Mouse (Mus musculus) hindbrain, embryonic 15.5 days (tissue): ENCODE data around the gene Hmcn2. TPM values are rescaled to one million over a fixed set of nuclear protein-coding genes. Genes with fewer than 3 reads are reported as not detected.

Source experiments
- ATAC-seq: fragments of 200-750 bp; cut with Nextera tagmentation; 2 replicates; pipeline ENCODE4 v1.8.0; 2017; ENCODE audit warnings: low read depth, moderate number of reproducible peaks, moderate TSS enrichment; ENCODE audit not compliant: low FRiP score
- H3K27ac ChIP-seq: fragments of 300-500 bp; sonication (generic); replicated peaks from 2 replicates; pipeline ENCODE4 v1.5.1; 2015; ENCODE audit warnings: mild to moderate bottlenecking, inconsistent platforms
- H3K27me3 ChIP-seq: fragments of 300-500 bp; sonication (generic); 2 replicates; pipeline ENCODE4 v1.6.1; 2015; ENCODE audit warnings: control low read depth, inconsistent platforms
- H3K36me3 ChIP-seq: fragments of 300-500 bp; sonication (generic); 2 replicates; pipeline ENCODE4 v1.6.1; 2015; ENCODE audit warnings: control low read depth, inconsistent platforms
- H3K4me1 ChIP-seq: fragments of 300-500 bp; sonication (generic); replicated peaks from 2 replicates; pipeline ENCODE4 v1.6.1; 2015; ENCODE audit warnings: control low read depth, inconsistent platforms
- H3K4me2 ChIP-seq: fragments of 300-500 bp; sonication (generic); 2 replicates; pipeline ENCODE4 v1.6.1; 2015; ENCODE audit warnings: moderate library complexity, mild to moderate bottlenecking, inconsistent platforms
- H3K4me3 ChIP-seq: fragments of 300-500 bp; sonication (generic); 2 replicates; pipeline ENCODE4 v1.5.1; 2015; ENCODE audit warnings: mild to moderate bottlenecking, inconsistent platforms
- H3K9ac ChIP-seq: fragments of 300-500 bp; sonication (generic); 2 replicates; pipeline ENCODE4 v1.6.1; 2015; ENCODE audit warnings: inconsistent platforms
- H3K9me3 ChIP-seq: fragments of 300-500 bp; sonication (generic); 2 replicates; pipeline ENCODE4 v1.6.1; 2016; ENCODE audit warnings: control low read depth, inconsistent platforms
- WGBS: fragments of 180-500 bp; shearing (Covaris S2); methylation state at CpG from one replicate; pipeline ENCODE4 v1.1.7; 2015; 5-methylcytosine and 5-hydroxymethylcytosine counted together
- polyA plus RNA-seq: library from polyadenylated mRNA; unstranded; fragments of >200 nt; fragmentation: Nextera tagmentation; extraction: Ambion mirVana; gene quantifications from 2 replicates; pipeline ENCODE4 v1.2.1, GENCODE M21; 2015

The Hmcn2 gene
- polyA plus RNA-seq, 1 experiment from 2014 or later: 0.27 TPM

GRCm38 (mm10) chr2:31422576-31422975 lies 108.4 kb downstream of the Hmcn2 start:
- Histone ChIP-seq H3K4me1 (no peaks in the 10 kb centered on the region), H3K4me3 (no peak overlapping the region), H3K27me3 (no peaks in the 10 kb centered on the region), H3K27ac (no peak overlapping the region), H3K9ac (no peak overlapping the region), H3K36me3 (no peaks in the 10 kb centered on the region), H3K4me2 (no peak overlapping the region), H3K9me3 (no peaks in the 10 kb centered on the region)
- 70% methylated on average over 6 of the region's 6 CpGs for WGBS
- no peak for ATAC-seq

- no peaks in the 10 kb centered on the region for H3K4me1 ChIP-seq
- no peak overlapping the region for H3K9ac ChIP-seq
- ATAC-seq: 0 out of 2 replicates have a peak, but pooled peaks have one; percentile 27
- 70% methylated on average over 5 of the region's 5 CpGs for WGBS
- no peaks in the 10 kb centered on the region for H3K36me3 ChIP-seq
- H3K27ac ChIP-seq: no peak overlapping the region
- no peaks in the 10 kb centered on the region for H3K27me3 ChIP-seq
- no peak overlapping the region for H3K4me2 ChIP-seq
- H3K9me3 ChIP-seq: no peaks in the 10 kb centered on the region
- H3K4me3 ChIP-seq: no peak overlapping the region
Observed at GRCm38 (mm10) chr2:31431477-31431876, 117.3 kb downstream of the Hmcn2 start.

GRCm38 (mm10) chr2:31434746-31435145 lies 120.5 kb downstream of the Hmcn2 start:
- no peak overlapping the region for H3K4me3 ChIP-seq
- H3K36me3 ChIP-seq: no peaks in the 10 kb centered on the region
- no peaks in the 10 kb centered on the region for H3K27me3 ChIP-seq
- no peak overlapping the region for H3K4me2 ChIP-seq
- no peaks in the 10 kb centered on the region for H3K9me3 ChIP-seq
- 80% methylated on average over 10 of the region's 10 CpGs for WGBS
- no peak for ATAC-seq
- no peak overlapping the region for H3K9ac ChIP-seq
- no peak overlapping the region for H3K27ac ChIP-seq
- no peaks in the 10 kb centered on the region for H3K4me1 ChIP-seq

- ATAC-seq: no peak
- Histone ChIP-seq H3K27me3 (no peaks in the 10 kb centered on the region), H3K9ac (no peak overlapping the region), H3K4me3 (no peak overlapping the region), H3K36me3 (no peaks in the 10 kb centered on the region), H3K4me2 (no peak overlapping the region), H3K4me1 (no peaks in the 10 kb centered on the region), H3K9me3 (no peaks in the 10 kb centered on the region), H3K27ac (no peak overlapping the region)
- WGBS: 45% methylated on average over 6 of the region's 6 CpGs
Observed at GRCm38 (mm10) chr2:31435567-31435966, 121.4 kb downstream of the Hmcn2 start.

- WGBS: 64% methylated on average over 14 of the region's 14 CpGs
- 0 out of 2 replicates have a peak, but pooled peaks cover 1% of the 10 kb centered on the region for H3K4me1 ChIP-seq
- no peak overlapping the region for H3K27ac ChIP-seq
- no peaks in the 10 kb centered on the region for H3K27me3 ChIP-seq
- no peaks in the 10 kb centered on the region for H3K9me3 ChIP-seq
- ATAC-seq: no peak
- H3K9ac ChIP-seq: no peak overlapping the region
- no peak overlapping the region for H3K4me3 ChIP-seq
- no peaks in the 10 kb centered on the region for H3K36me3 ChIP-seq
- H3K4me2 ChIP-seq: no peak overlapping the region
Observed at GRCm38 (mm10) chr2:31437480-31438245, 123.4 kb downstream of the Hmcn2 start.

- H3K36me3 ChIP-seq: no peaks in the 10 kb centered on the region
- H3K9me3 ChIP-seq: no peaks in the 10 kb centered on the region
- H3K4me1 ChIP-seq: 0 out of 2 replicates have a peak, but pooled peaks cover 3% of the 10 kb centered on the region
- H3K4me2 ChIP-seq: no peak overlapping the region
- H3K9ac ChIP-seq: no peak overlapping the region
- ATAC-seq: no peak
- no peak overlapping the region for H3K27ac ChIP-seq
- no peak overlapping the region for H3K4me3 ChIP-seq
- H3K27me3 ChIP-seq: 0 out of 2 replicates have a peak, but pooled peaks cover 2% of the 10 kb centered on the region
- 83% methylated on average over 6 of the region's 6 CpGs for WGBS
Observed at GRCm38 (mm10) chr2:31439576-31439975, 125.4 kb downstream of the Hmcn2 start.

- ATAC-seq: peak; percentile 65; the same call in 1 of the 2 replicates
- WGBS: 51% methylated on average over 11 of the region's 11 CpGs
Observed at GRCm38 (mm10) chr2:31442480-31443160, 128.4 kb downstream of the Hmcn2 start.

GRCm38 (mm10) chr2:31446036-31446435 lies 131.8 kb downstream of the Hmcn2 start:
- H3K4me3 ChIP-seq: no peak overlapping the region
- H3K27ac ChIP-seq: no peak overlapping the region
- no peak overlapping the region for H3K9ac ChIP-seq
- 0 out of 2 replicates have a peak, but pooled peaks cover 2% of the 10 kb centered on the region for H3K27me3 ChIP-seq
- H3K4me1 ChIP-seq: peaks cover 29% of the 10 kb centered on the region
- 84% methylated on average over 4 of the region's 4 CpGs for WGBS
- ATAC-seq: no peak
- H3K36me3 ChIP-seq: no peaks in the 10 kb centered on the region
- no peak overlapping the region for H3K4me2 ChIP-seq
- H3K9me3 ChIP-seq: no peaks in the 10 kb centered on the region

More at GRCm38 (mm10) chr2:31442480-31443160, 128.4 kb downstream of the Hmcn2 start:
- H3K4me1 ChIP-seq: 0 out of 2 replicates have a peak, but pooled peaks cover 3% of the 10 kb centered on the region
- no peak overlapping the region for H3K4me3 ChIP-seq
- 0 out of 2 replicates have a peak, but pooled peaks cover 2% of the 10 kb centered on the region for H3K27me3 ChIP-seq
- no peaks in the 10 kb centered on the region for H3K36me3 ChIP-seq
- no peak overlapping the region for H3K4me2 ChIP-seq
- H3K27ac ChIP-seq: no peak overlapping the region
- no peaks in the 10 kb centered on the region for H3K9me3 ChIP-seq
- H3K9ac ChIP-seq: no peak overlapping the region

GRCm38 (mm10) chr2:31446456-31446855 lies 132.2 kb downstream of the Hmcn2 start:
- WGBS: 66% methylated on average over 4 of the region's 4 CpGs
- no peaks in the 10 kb centered on the region for H3K9me3 ChIP-seq
- H3K9ac ChIP-seq: no peak overlapping the region
- peaks cover 29% of the 10 kb centered on the region for H3K4me1 ChIP-seq
- no peak for ATAC-seq
- no peak overlapping the region for H3K27ac ChIP-seq
- no peaks in the 10 kb centered on the region for H3K36me3 ChIP-seq
- H3K27me3 ChIP-seq: 0 out of 2 replicates have a peak, but pooled peaks cover 2% of the 10 kb centered on the region
- H3K4me3 ChIP-seq: no peak overlapping the region
- no peak overlapping the region for H3K4me2 ChIP-seq

GRCm38 (mm10) chr2:31447536-31447935 lies 133.3 kb downstream of the Hmcn2 start:
- Histone ChIP-seq H3K4me3 (no peak overlapping the region), H3K27me3 (0 out of 2 replicates have a peak, but pooled peaks cover 2% of the 10 kb centered on the region), H3K9ac (no peak overlapping the region), H3K9me3 (no peaks in the 10 kb centered on the region), H3K4me1 (peaks cover 29% of the 10 kb centered on the region), H3K4me2 (no peak overlapping the region), H3K27ac (no peak overlapping the region), H3K36me3 (no peaks in the 10 kb centered on the region)
- 78% methylated on average over 2 of the region's 2 CpGs for WGBS
- no peak for ATAC-seq

- WGBS: 28% methylated on average over 3 of the region's 3 CpGs
- H3K4me1 ChIP-seq: peaks cover 27% of the 10 kb centered on the region
- H3K9ac ChIP-seq: no peak overlapping the region
- H3K4me3 ChIP-seq: no peak overlapping the region
- 0 out of 2 replicates have a peak, but pooled peaks have one; percentile 27 for ATAC-seq
- H3K27ac ChIP-seq: peak overlapping the region; percentile 31
- no peaks in the 10 kb centered on the region; the same call in 1 of the 2 replicates for H3K27me3 ChIP-seq
- H3K4me2 ChIP-seq: no peak overlapping the region
- no peaks in the 10 kb centered on the region for H3K9me3 ChIP-seq
- H3K36me3 ChIP-seq: no peaks in the 10 kb centered on the region
Observed at GRCm38 (mm10) chr2:31448756-31449440, 134.7 kb downstream of the Hmcn2 start.
